Mouse (Mus musculus) heart, adult 2 months (tissue): ENCODE measurements at regions not wholly inside any gene's neighbourhood (a gene's known extent, or its start where the extent isn't known, plus 50 kb on each side); places are given as distances from the start of the nearest gene placed in this dataset.

Source experiments
- DNase-seq, 2 experiments: peaks; one replicate each; pipeline ENCODE4 v3.0.0; 2021
- H3K27ac ChIP-seq: fragments of 200-600 bp; 2 replicates; pipeline ENCODE4 v1.8.1; 2022
- H3K27me3 ChIP-seq: fragments of 200-500 bp; 2 replicates; pipeline ENCODE4 v1.6.1; 2012; ENCODE audit warnings: mild to moderate bottlenecking, low read length, inconsistent platforms, mixed read lengths; ENCODE audit not compliant: control insufficient read depth, insufficient read depth
- H3K36me3 ChIP-seq: fragments of 200-500 bp; 2 replicates; pipeline ENCODE4 v1.6.1; 2012; ENCODE audit warnings: low read length, inconsistent platforms; ENCODE audit not compliant: control insufficient read depth, insufficient read depth
- H3K4me1 ChIP-seq: fragments of 200-500 bp; 2 replicates; pipeline ENCODE4 v1.6.1; 2011; ENCODE audit warnings: low read length; ENCODE audit not compliant: control insufficient read depth, insufficient read depth
- H3K4me3 ChIP-seq: fragments of 200-600 bp; 2 replicates; pipeline ENCODE4 v1.8.1; 2022
- H3K79me2 ChIP-seq: fragments of 200-500 bp; replicated peaks from 2 replicates; pipeline ENCODE4 v1.6.1; 2012; ENCODE audit warnings: mild to moderate bottlenecking, inconsistent platforms, low read length, moderate library complexity, mixed read lengths; ENCODE audit not compliant: control insufficient read depth, insufficient read depth
- H3K9ac ChIP-seq: fragments of 200-500 bp; 2 replicates; pipeline ENCODE4 v1.6.1; 2012; ENCODE audit warnings: low read depth, mild to moderate bottlenecking, control low read depth, inconsistent platforms, low read length, mixed read lengths
- CTCF ChIP-seq: fragments of 200-600 bp; IDR thresholded peaks from 2 replicates; pipeline ENCODE4 v1.8.1; 2022; ENCODE audit warnings: antibody characterized with exemption, mild to moderate bottlenecking, moderate library complexity
- EP300 ChIP-seq: fragments of 200-500 bp; IDR thresholded peaks from 2 replicates; pipeline ENCODE4 v1.6.1; 2011; ENCODE audit warnings: low read depth, low read length, control low read depth; ENCODE audit not compliant: insufficient read depth
- POLR2A ChIP-seq: fragments of 200-500 bp; IDR thresholded peaks from 2 replicates; pipeline ENCODE4 v1.6.1; 2011; ENCODE audit warnings: mild to moderate bottlenecking, low read depth, low read length, control low read depth; ENCODE audit not compliant: insufficient read depth
- WGBS: fragments of 180-500 bp; shearing (Covaris S2); methylation state at CpG from one replicate; pipeline ENCODE4 v1.1.7; 2018; 5-methylcytosine and 5-hydroxymethylcytosine counted together
- intact Hi-C: fragments of 180-260 bp; cut with DNase I; formaldehyde crosslinking; loops from one replicate; pipeline ENCODE4 v1.15.1; 2025

DNA sequence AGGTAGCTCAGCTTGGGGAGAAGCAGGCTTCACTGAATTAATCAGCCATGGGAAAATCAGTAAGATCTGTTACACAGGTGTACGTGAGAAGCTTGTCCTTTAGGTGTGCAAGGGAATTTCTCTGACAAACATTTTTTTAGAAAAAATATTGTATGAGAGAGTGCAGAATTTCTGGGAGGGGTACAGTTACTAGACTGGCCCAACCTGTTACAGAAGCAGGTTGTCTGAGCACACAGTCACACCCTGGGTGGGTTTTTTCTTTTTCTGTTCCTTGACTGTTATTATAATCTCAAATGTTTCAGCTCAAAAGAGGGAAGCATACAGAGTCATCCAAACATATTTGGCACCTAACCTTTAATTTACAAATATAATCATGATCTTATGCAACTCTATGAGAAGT is 412.7 kb upstream of the Klf6 start:
- no peak overlapping the region for H3K4me3 ChIP-seq
- WGBS, result 91% methylated on average over 1 of the region's 1 CpGs
- H3K9ac ChIP-seq, result no peak overlapping the region
- H3K27ac ChIP-seq, result no peak overlapping the region
- DNase-seq, result no peak
- H3K36me3 ChIP-seq, result no peaks in the 10 kb centered on the region
- no peaks in the 10 kb centered on the region for H3K79me2 ChIP-seq
- peaks cover 1% of the 10 kb centered on the region for H3K4me1 ChIP-seq
- intact Hi-C loops, result no loop called here
- TF ChIP-seq POLR2A, result no peak
- TF ChIP-seq EP300, result no peak
- TF ChIP-seq CTCF, result no peak
- no peaks in the 10 kb centered on the region for H3K27me3 ChIP-seq

DNA sequence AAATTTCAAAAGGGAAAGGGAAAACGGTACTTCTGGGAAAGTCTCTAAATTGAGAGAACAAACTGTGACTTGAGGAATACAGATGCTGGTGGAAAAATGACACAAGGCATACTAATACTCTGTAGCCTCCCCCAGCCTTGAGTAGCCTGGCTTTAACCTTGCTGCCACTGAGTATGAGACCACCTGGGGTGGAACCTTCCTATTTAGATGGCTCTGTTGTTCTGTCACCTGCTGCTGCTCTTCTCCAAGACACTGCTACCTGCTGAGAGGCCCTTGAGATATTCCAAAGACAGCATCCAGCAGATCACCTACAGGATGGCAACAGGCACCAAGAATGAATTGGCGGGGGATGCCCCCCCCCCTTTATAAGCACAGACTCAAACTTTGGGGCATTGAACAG is 380.5 kb upstream of the Klf6 start:
- no peak for DNase-seq
- WGBS, result 83% methylated on average over 2 of the region's 2 CpGs
- no peaks in the 10 kb centered on the region for H3K79me2 ChIP-seq
- H3K4me3 ChIP-seq, result no peak overlapping the region
- TF ChIP-seq EP300 (no peak), CTCF (no peak), POLR2A (no peak)
- H3K27ac ChIP-seq, result no peak overlapping the region
- no peaks in the 10 kb centered on the region for H3K27me3 ChIP-seq
- H3K4me1 ChIP-seq, result no peaks in the 10 kb centered on the region
- H3K36me3 ChIP-seq, result no peaks in the 10 kb centered on the region
- H3K9ac ChIP-seq, result no peak overlapping the region
- intact Hi-C loops, result no loop called here

DNA sequence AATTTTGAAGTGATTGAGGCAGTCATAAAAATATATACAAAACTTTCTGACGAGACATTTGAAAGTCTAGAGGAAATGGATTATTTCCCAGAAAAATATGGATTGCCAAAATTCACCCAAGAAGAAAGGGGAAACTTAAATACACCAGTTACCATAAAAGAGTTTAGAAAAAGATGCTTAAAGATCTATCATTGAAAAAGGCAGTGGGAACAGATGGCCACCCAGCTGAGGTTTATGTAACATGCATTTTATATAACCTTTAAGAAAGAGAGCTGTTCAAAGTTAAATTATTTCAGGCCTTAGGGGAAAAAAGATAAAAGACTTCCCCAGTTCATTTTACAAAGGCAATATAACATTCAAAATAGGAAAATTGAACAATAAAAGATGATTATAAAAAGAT is 369.0 kb upstream of the Klf6 start:
- intact Hi-C loops, result no loop called here
- Histone ChIP-seq H3K79me2 (no peaks in the 10 kb centered on the region), H3K36me3 (no peaks in the 10 kb centered on the region), H3K4me1 (no peaks in the 10 kb centered on the region), H3K27ac (no peak overlapping the region), H3K9ac (no peak overlapping the region), H3K4me3 (no peak overlapping the region), H3K27me3 (no peaks in the 10 kb centered on the region)
- TF ChIP-seq EP300, result no peak
- no peak for TF ChIP-seq CTCF
- TF ChIP-seq POLR2A, result no peak
- WGBS, result 67% methylated on average over 1 of the region's 1 CpGs
- DNase-seq, result no peak

DNA sequence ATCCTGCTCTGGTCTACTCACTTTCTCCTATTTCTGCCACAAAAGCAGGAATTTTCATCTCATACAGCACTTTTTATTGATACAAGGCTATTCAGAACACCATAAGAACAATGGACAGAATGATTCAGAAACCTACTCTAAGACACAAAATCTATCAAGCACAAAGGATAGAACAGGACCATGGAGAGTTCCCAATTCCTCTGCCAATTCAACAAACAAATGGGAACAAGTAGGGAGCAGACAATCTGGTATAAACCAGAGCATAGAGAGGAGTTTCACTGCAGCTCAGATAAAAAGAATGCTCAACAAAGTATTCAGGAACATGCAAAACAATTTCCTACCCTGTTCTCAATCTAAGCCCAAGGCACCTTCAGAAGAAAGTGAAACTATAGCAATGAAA is 363.7 kb upstream of the Klf6 start:
- Histone ChIP-seq H3K4me3 (no peak overlapping the region), H3K36me3 (no peaks in the 10 kb centered on the region), H3K79me2 (no peaks in the 10 kb centered on the region), H3K4me1 (no peaks in the 10 kb centered on the region), H3K27me3 (no peaks in the 10 kb centered on the region), H3K9ac (no peak overlapping the region), H3K27ac (no peak overlapping the region)
- intact Hi-C loops, result no loop called here
- no peak for DNase-seq
- no peak for TF ChIP-seq EP300
- TF ChIP-seq CTCF, result no peak
- TF ChIP-seq POLR2A, result no peak

DNA sequence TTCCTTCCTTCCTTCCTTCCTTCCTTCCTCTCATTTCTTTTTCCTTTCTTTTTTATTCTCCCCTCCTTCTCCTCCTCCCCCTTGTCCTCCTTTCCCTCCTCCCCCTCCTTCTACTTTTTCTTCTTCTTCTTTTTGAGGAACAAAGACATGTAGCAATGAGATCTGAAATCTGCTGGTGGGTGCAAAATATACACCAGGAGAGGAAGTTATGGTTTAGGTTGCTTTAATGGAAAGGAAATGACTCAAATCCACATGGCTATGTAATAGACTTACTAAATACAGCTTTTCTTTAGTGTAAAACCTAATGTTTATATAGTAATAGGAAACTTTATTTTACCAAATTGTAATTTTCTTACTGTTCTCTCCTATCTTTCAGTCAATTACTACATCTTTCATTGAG is 349.5 kb upstream of the Klf6 start:
- intact Hi-C loops, result no loop called here
- H3K27me3 ChIP-seq, result no peaks in the 10 kb centered on the region
- no peak overlapping the region for H3K27ac ChIP-seq
- no peaks in the 10 kb centered on the region for H3K4me1 ChIP-seq
- no peak for TF ChIP-seq EP300
- H3K4me3 ChIP-seq, result no peak overlapping the region
- DNase-seq, result no peak
- no peak overlapping the region for H3K9ac ChIP-seq
- H3K36me3 ChIP-seq, result no peaks in the 10 kb centered on the region
- H3K79me2 ChIP-seq, result no peaks in the 10 kb centered on the region

DNA sequence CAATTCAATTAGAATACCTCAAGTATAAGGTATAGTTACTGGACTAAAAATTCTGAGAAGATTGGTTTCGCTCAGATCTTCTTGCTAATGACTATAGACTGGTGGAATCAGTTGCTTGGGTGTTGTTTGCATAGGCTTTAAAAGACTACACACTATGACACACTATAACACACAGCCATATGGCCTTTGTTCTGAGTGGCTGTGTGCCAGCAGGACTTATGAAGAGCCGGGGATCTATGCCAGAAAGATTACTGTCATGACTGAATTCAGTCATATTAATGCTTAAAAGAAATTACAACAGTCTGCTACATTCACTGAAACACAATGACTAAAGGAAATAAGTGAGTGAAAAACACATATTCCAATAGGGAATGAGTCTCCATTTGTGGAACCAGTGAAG is 345.7 kb upstream of the Klf6 start:
- TF ChIP-seq POLR2A (no peak), CTCF (no peak), EP300 (no peak)
- Histone ChIP-seq H3K27me3 (no peaks in the 10 kb centered on the region), H3K79me2 (no peaks in the 10 kb centered on the region), H3K4me3 (no peak overlapping the region), H3K9ac (no peak overlapping the region), H3K4me1 (no peaks in the 10 kb centered on the region), H3K27ac (no peak overlapping the region), H3K36me3 (no peaks in the 10 kb centered on the region)
- intact Hi-C loops, result no loop called here
- WGBS, result 49% methylated on average over 2 of the region's 2 CpGs
- no peak for DNase-seq

DNA sequence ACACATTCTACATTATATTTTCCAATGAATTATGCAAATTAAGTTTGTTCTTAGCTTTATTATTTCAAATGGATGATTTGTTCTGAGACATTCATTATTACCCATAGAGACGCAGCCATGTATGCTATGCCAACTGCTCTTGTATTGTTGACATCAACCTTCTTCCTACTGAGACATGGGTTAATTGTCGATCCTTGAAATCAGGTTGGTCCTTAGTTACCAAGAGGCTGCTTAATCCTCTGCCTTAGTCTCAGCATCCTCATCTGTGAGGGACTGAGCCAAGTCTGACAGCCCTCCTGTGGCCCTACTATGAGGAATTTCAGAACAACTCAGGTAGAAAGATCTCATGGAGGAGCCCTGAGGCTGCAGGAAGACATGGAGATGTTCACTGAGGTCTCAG is 345.2 kb upstream of the Klf6 start:
- Histone ChIP-seq H3K4me3 (no peak overlapping the region), H3K9ac (no peak overlapping the region), H3K27me3 (no peaks in the 10 kb centered on the region), H3K27ac (no peak overlapping the region), H3K79me2 (no peaks in the 10 kb centered on the region), H3K4me1 (no peaks in the 10 kb centered on the region), H3K36me3 (no peaks in the 10 kb centered on the region)
- DNase-seq, result no peak
- intact Hi-C loops, result no loop called here
- WGBS, result 96% methylated on average over 2 of the region's 2 CpGs
- TF ChIP-seq EP300 (no peak), CTCF (no peak), POLR2A (no peak)
